Mouse (Mus musculus) liver, embryonic 11.5 days (tissue): ENCODE results near the gene Efcab14. TPM values are rescaled to one million over a fixed set of nuclear protein-coding genes. Genes with fewer than 3 reads are reported as not detected.

Experiments
- ATAC-seq: fragments of 200-750 bp; cut with Nextera tagmentation; replicated peaks from 2 replicates; pipeline ENCODE4 v1.8.0; 2017; ENCODE audit warnings: moderate number of reproducible peaks, mild to moderate bottlenecking, moderate TSS enrichment, moderate library complexity; ENCODE audit not compliant: low FRiP score
- DNase-seq: peaks from one replicate; pipeline ENCODE4 v3.0.0-alpha.2; 2017; ENCODE audit warnings: low spot score
- H3K27ac ChIP-seq: fragments of 300-500 bp; sonication (generic); 2 replicates; pipeline ENCODE4 v1.5.1; 2014; ENCODE audit warnings: mild to moderate bottlenecking, low read depth, low read length, control low read depth
- H3K27me3 ChIP-seq: fragments of 300-500 bp; sonication (generic); replicated peaks from 2 replicates; pipeline ENCODE4 v1.6.1; 2014; ENCODE audit warnings: low read length, mixed read lengths; ENCODE audit not compliant: control insufficient read depth, insufficient read depth
- H3K36me3 ChIP-seq: fragments of 300-500 bp; sonication (generic); 2 replicates; pipeline ENCODE4 v1.6.1; 2014; ENCODE audit warnings: mild to moderate bottlenecking, low read length, moderate library complexity, mixed read lengths; ENCODE audit not compliant: control insufficient read depth, insufficient read depth
- H3K4me1 ChIP-seq: fragments of 300-500 bp; sonication (generic); replicated peaks from 2 replicates; pipeline ENCODE4 v1.6.1; 2014; ENCODE audit warnings: low read length, mixed read lengths; ENCODE audit not compliant: control insufficient read depth, insufficient read depth
- H3K4me2 ChIP-seq: fragments of 300-500 bp; sonication (generic); 2 replicates; pipeline ENCODE4 v1.6.1; 2014; ENCODE audit warnings: mild to moderate bottlenecking, control low read depth, moderate library complexity
- H3K4me3 ChIP-seq: fragments of 300-500 bp; sonication (generic); 2 replicates; pipeline ENCODE4 v1.5.1; 2014; ENCODE audit warnings: low read depth, low read length, control low read depth
- H3K9ac ChIP-seq: fragments of 300-500 bp; sonication (generic); 2 replicates; pipeline ENCODE4 v1.6.1; 2014; ENCODE audit warnings: low read depth, low read length, control low read depth
- H3K9me3 ChIP-seq: fragments of 300-500 bp; sonication (generic); 2 replicates; pipeline ENCODE4 v1.6.1; 2016; ENCODE audit warnings: low read length, inconsistent platforms, mixed read lengths; ENCODE audit not compliant: control insufficient read depth
- WGBS: fragments of 180-500 bp; shearing (Covaris S2); extraction: QIAGEN DNeasy Blood & Tissue Kit; methylation state at CpG from one replicate; pipeline ENCODE4 v1.1.7; 2014; 5-methylcytosine and 5-hydroxymethylcytosine counted together
- polyA plus RNA-seq: library from polyadenylated mRNA; unstranded; fragments of >200 nt; fragmentation: Nextera tagmentation; extraction: Ambion mirVana; gene quantifications from 2 replicates; pipeline ENCODE4 v1.2.1, GENCODE M21; 2014

Efcab14 gene
- polyA plus RNA-seq: 34.9 and 38.7 TPM in 2 replicates

- under 1% methylated on average over 45 of the region's 45 CpGs for WGBS
- ATAC-seq (peak; percentile 100), DNase-seq (peak; percentile 98)
- Histone ChIP-seq H3K36me3 (peaks cover 8% of the 10 kb centered on the region), H3K27me3 (no peaks in the 10 kb centered on the region), H3K4me2 (peak within 1 kb of the TSS; percentile 91), H3K27ac (peak within 1 kb of the TSS; percentile 84), H3K9me3 (no peaks in the 10 kb centered on the region), H3K4me1 (peaks cover 15% of the 10 kb centered on the region), H3K9ac (peak within 1 kb of the TSS; percentile 92), H3K4me3 (peak within 1 kb of the TSS; percentile 91)
Measured at GRCm38 (mm10) chr4:115737551-115738041, at the start of gene Efcab14. TSS of gene Efcab14 (plus strand) at chr4:115737744.

DNA sequence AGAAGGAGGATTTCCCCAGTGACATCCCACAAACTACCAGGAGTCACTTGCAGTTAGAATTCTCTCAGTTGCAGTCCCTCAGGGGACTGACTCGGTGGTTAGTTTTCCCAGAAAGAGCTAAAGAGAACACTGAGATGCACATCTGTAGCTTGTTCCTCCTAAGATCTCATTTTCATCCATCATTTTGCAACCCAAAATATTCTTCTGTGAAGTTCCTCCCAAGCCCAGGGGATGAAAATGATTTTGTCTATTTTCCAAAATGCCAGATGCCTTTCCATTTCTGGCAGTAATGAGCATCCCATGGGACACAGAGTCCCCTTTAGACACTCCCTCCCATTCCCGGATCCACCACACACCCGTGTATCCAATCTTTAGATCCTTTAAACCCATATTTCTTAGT lies 36.1 kb upstream of the Efcab14 start:
- ATAC-seq (no peak), DNase-seq (no peak)
- no peak overlapping the region for H3K4me3 ChIP-seq
- H3K36me3 ChIP-seq: no peaks in the 10 kb centered on the region
- no peak overlapping the region for H3K27ac ChIP-seq
- WGBS: 77% methylated on average over 3 of the region's 3 CpGs
- no peaks in the 10 kb centered on the region for H3K9me3 ChIP-seq
- no peaks in the 10 kb centered on the region for H3K4me1 ChIP-seq
- H3K27me3 ChIP-seq: no peaks in the 10 kb centered on the region
- no peak overlapping the region for H3K4me2 ChIP-seq
- no peak overlapping the region for H3K9ac ChIP-seq

DNA sequence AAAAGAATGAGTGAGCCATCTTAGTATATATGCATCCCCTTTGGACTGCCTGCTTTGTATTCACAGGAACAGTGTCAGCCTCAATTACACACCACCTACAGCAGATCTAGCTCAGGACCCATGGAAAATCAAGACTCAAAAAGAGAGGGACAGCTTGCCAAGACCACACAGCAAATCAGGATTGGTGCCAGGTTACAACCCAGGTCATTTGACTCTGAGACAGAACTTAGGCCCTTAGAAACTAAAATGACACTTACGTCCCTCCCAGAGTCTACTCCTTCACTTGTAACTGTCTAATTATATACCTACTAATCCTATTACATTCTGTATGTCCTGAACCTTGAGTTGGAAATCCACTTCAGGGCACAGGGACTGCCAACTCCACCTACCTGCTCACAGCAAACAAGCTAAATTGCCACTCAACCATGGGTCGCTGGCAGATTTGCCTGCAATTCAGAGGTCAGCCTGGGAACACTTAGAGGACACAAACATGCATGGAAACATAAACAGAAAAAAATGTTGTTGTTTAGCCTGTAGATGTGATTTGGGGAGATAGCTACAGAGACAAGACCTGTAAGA lies 33.5 kb upstream of the Efcab14 start:
- H3K27ac ChIP-seq: no peak overlapping the region
- 92% methylated on average over 2 of the region's 2 CpGs for WGBS
- no peaks in the 10 kb centered on the region for H3K27me3 ChIP-seq
- no peaks in the 10 kb centered on the region for H3K9me3 ChIP-seq
- H3K4me1 ChIP-seq: no peaks in the 10 kb centered on the region
- ATAC-seq (no peak), DNase-seq (no peak)
- H3K4me2 ChIP-seq: no peak overlapping the region
- no peaks in the 10 kb centered on the region for H3K36me3 ChIP-seq
- no peak overlapping the region for H3K9ac ChIP-seq
- H3K4me3 ChIP-seq: no peak overlapping the region

- no peak for ATAC-seq
- Histone ChIP-seq H3K4me3 (no peak overlapping the region), H3K4me1 (no peaks in the 10 kb centered on the region), H3K4me2 (no peak overlapping the region), H3K9me3 (no peaks in the 10 kb centered on the region), H3K27me3 (no peaks in the 10 kb centered on the region), H3K9ac (no peak overlapping the region), H3K27ac (no peak overlapping the region), H3K36me3 (no peaks in the 10 kb centered on the region)
- WGBS: 36% methylated on average over 13 of the region's 13 CpGs
- no peak for DNase-seq
Measured at GRCm38 (mm10) chr4:115708974-115709593, 28.5 kb upstream of the Efcab14 start.

DNA sequence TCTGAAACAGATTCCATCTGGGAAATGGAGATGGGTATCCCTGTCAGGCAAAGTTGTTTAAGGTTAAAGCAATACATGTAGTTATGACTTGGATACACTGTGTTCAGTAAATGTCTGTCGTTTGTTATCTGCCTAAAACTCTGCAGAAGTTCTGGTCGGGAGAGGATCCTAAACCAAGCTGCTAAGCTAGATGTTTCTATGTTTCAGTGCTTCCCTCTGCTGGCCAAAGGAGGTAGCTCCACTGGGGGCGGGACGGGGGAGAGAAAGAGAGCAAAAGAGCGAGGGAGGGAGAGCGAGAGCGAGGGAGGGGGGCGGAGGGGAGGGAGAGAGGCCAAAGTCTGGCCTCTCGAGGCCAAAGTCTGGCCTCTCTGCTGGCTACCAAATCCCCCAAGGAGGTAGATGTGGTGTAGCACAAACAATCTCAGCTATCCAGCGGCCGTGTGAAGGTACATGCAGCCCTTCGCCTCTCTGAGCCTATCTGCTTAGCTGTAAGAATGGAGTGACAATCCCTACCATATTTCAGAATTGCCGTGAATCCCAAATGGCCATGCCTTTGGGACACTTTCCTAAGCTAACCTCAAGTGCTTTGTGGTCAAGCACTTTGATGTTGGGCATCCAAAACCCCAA lies 27.6 kb upstream of the Efcab14 start:
- H3K4me3 ChIP-seq: no peak overlapping the region

GRCm38 (mm10) chr4:115728721-115729120 lies 8.8 kb upstream of the Efcab14 start:
- no peak for DNase-seq
- no peaks in the 10 kb centered on the region; the same call in 1 of the 2 replicates for H3K27me3 ChIP-seq
- 11% methylated on average over 5 of the region's 5 CpGs for WGBS
- no peaks in the 10 kb centered on the region for H3K36me3 ChIP-seq
- no peaks in the 10 kb centered on the region for H3K9me3 ChIP-seq
- no peak overlapping the region for H3K9ac ChIP-seq
- no peak overlapping the region for H3K4me3 ChIP-seq
- H3K27ac ChIP-seq: no peak overlapping the region
- H3K4me1 ChIP-seq: peaks cover 6% of the 10 kb centered on the region; the same call in 1 of the 2 replicates
- H3K4me2 ChIP-seq: no peak overlapping the region
- no peak for ATAC-seq

More for the DNA sequence above, 27.6 kb upstream of the Efcab14 start:
- DNase-seq (peak; percentile 80), ATAC-seq (peak; percentile 58; the same call in 1 of the 2 replicates)
- Histone ChIP-seq H3K27ac (no peak overlapping the region), H3K4me1 (no peaks in the 10 kb centered on the region), H3K9me3 (no peaks in the 10 kb centered on the region), H3K9ac (no peak overlapping the region), H3K4me2 (peak overlapping the region; percentile 38), H3K27me3 (no peaks in the 10 kb centered on the region), H3K36me3 (no peaks in the 10 kb centered on the region)
- WGBS: 13% methylated on average over 13 of the region's 13 CpGs

GRCm38 (mm10) chr4:115731588-115732222 lies 5.8 kb upstream of the Efcab14 start:
- no peak overlapping the region for H3K27ac ChIP-seq
- DNase-seq: peak; percentile 64
- H3K4me3 ChIP-seq: no peak overlapping the region
- ATAC-seq: peak; percentile 63
- H3K4me2 ChIP-seq: no peak overlapping the region
- H3K4me1 ChIP-seq: peaks cover 6% of the 10 kb centered on the region; the same call in 1 of the 2 replicates
- 16% methylated on average over 7 of the region's 7 CpGs for WGBS
- H3K36me3 ChIP-seq: no peaks in the 10 kb centered on the region
- no peaks in the 10 kb centered on the region; the same call in 1 of the 2 replicates for H3K27me3 ChIP-seq
- no peaks in the 10 kb centered on the region for H3K9me3 ChIP-seq
- no peak overlapping the region for H3K9ac ChIP-seq

DNA sequence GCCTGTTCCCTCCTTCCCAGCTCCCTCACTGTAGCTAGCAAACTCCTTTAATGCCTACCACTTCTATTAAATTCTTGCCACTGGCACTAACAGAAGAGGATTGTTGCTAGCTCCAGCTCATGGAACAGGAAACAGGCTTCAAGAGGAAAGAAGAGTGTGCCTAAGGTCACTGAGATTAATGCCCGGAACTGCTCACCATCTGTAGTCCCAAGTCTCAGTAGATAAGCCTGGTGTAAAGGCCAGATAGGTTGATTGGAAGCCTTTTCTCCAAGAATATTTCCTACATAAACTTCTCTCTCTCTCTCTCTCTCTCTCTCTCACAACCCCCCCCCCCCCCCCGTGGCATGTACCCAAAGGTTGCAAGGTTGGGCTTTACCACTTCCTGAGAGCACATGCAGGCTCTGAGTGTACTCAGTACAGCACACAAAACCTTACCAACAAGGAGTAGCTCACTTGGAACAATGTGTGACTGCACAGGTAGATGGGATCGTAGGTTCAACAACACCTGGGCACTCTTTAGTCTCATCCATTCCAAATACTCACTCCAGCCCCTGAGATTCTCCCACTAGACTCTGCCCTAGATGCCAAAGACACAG lies 5.2 kb upstream of the Efcab14 start:
- DNase-seq (no peak), ATAC-seq (no peak)
- 29% methylated on average over 3 of the region's 3 CpGs for WGBS
- H3K9ac ChIP-seq: no peak overlapping the region
- peaks cover 6% of the 10 kb centered on the region; the same call in 1 of the 2 replicates for H3K4me1 ChIP-seq
- no peak overlapping the region for H3K27ac ChIP-seq
- H3K4me3 ChIP-seq: no peak overlapping the region
- no peak overlapping the region for H3K4me2 ChIP-seq
- H3K9me3 ChIP-seq: no peaks in the 10 kb centered on the region
- no peaks in the 10 kb centered on the region; the same call in 1 of the 2 replicates for H3K27me3 ChIP-seq
- no peaks in the 10 kb centered on the region for H3K36me3 ChIP-seq
